Mouse (Mus musculus) brain, embryonic 14.5 days (tissue): Measurements from ENCODE around the gene Srsf7. TPM values are rescaled to one million over a fixed set of nuclear protein-coding genes. Genes with fewer than 3 reads are reported as not detected.
"Not testable (repeated sequence)": the region's sequence is repeated elsewhere in the genome, so short reads cannot be mapped to it uniquely, and the experiment has no call there.

Experiments used
- DNase-seq: peaks from one replicate; pipeline ENCODE4 v3.0.0-alpha.2; 2011; ENCODE audit warnings: low read depth
- CTCF ChIP-seq: fragments of 200-500 bp; IDR thresholded peaks from 2 replicates; pipeline ENCODE4 v1.5.1; 2012; ENCODE audit warnings: inconsistent platforms, mild to moderate bottlenecking, moderate library complexity, borderline replicate concordance; ENCODE audit not compliant: insufficient read depth, insufficient read length; ENCODE audit errors: extremely low read depth
- POLR2A ChIP-seq: fragments of 200-500 bp; IDR thresholded peaks from 2 replicates; pipeline ENCODE4 v1.6.1; 2012; ENCODE audit warnings: mild to moderate bottlenecking, inconsistent platforms, borderline replicate concordance; ENCODE audit not compliant: poor library complexity, insufficient read depth, insufficient read length, severe bottlenecking; ENCODE audit errors: extremely low read depth
- polyA plus RNA-seq: library from polyadenylated mRNA; depleted of rRNA; stranded (reverse); fragments of >200 nt; gene quantifications from 2 replicates; pipeline ENCODE4 v1.2.3, GENCODE M21; 2012

Gene Srsf7
- polyA plus RNA-seq, 1 experiment = 326 TPM

GRCm38 (mm10) chr17:80179959-80180358 lies 27.1 kb downstream of the Srsf7 start:
- TF ChIP-seq CTCF = peak; percentile 92
- no peak for TF ChIP-seq POLR2A
- peak; percentile 92 for DNase-seq

- DNase-seq = not testable (repeated sequence)
Observed at GRCm38 (mm10) chr17:80178846-80179245, 28.3 kb downstream of the Srsf7 start.

- no peak for DNase-seq
- TF ChIP-seq POLR2A (no peak), CTCF (no peak)
Observed at GRCm38 (mm10) chr17:80175966-80176365, 31.1 kb downstream of the Srsf7 start.

- TF ChIP-seq POLR2A (no peak), CTCF (no peak)
- DNase-seq = no peak
Observed at GRCm38 (mm10) chr17:80175386-80175739, 31.7 kb downstream of the Srsf7 start.

GRCm38 (mm10) chr17:80174699-80175385 lies 32.3 kb downstream of the Srsf7 start:
- no peak for DNase-seq
- no peak for TF ChIP-seq CTCF

GRCm38 (mm10) chr17:80174146-80174545 lies 33.0 kb downstream of the Srsf7 start:
- no peak for DNase-seq
- TF ChIP-seq CTCF (no peak), POLR2A (no peak)

- no peak for TF ChIP-seq POLR2A
- no peak for TF ChIP-seq CTCF
- no peak for DNase-seq
Observed at GRCm38 (mm10) chr17:80173708-80174107, 33.4 kb downstream of the Srsf7 start.

GRCm38 (mm10) chr17:80172761-80173160 lies 34.3 kb downstream of the Srsf7 start:
- TF ChIP-seq CTCF = no peak
- no peak for TF ChIP-seq POLR2A

GRCm38 (mm10) chr17:80171948-80172347 lies 35.2 kb downstream of the Srsf7 start:
- DNase-seq = no peak
- TF ChIP-seq CTCF (no peak), POLR2A (no peak)

More at GRCm38 (mm10) chr17:80172761-80173160, 34.3 kb downstream of the Srsf7 start:
- DNase-seq = no peak

- no peak for DNase-seq
- TF ChIP-seq CTCF (no peak), POLR2A (no peak)
Observed at GRCm38 (mm10) chr17:80170951-80171350, 36.2 kb downstream of the Srsf7 start.

GRCm38 (mm10) chr17:80169792-80170191 lies 37.3 kb downstream of the Srsf7 start:
- TF ChIP-seq POLR2A = no peak
- TF ChIP-seq CTCF = no peak
- no peak for DNase-seq

- peak; percentile 92 for DNase-seq
- no peak for TF ChIP-seq POLR2A
- no peak for TF ChIP-seq CTCF
Observed at GRCm38 (mm10) chr17:80168425-80169182, 38.5 kb downstream of the Srsf7 start.

GRCm38 (mm10) chr17:80167851-80168251 lies 39.3 kb downstream of the Srsf7 start:
- TF ChIP-seq POLR2A (no peak), CTCF (no peak)
- DNase-seq = no peak
